ENCODE assay signal across 9 mouse cellular contexts in genomic region chr19:53507497-53507896, GRCm38 (mm10). TPM values are rescaled to one million over a fixed set of nuclear protein-coding genes. Genes with fewer than 3 reads are reported as not detected.
A peak's percentile ranks its signal among the peaks of the same experiment; 100 is the strongest.
DNase-seq lines count a peak whose midpoint lies in the region; ATAC-seq and TF ChIP-seq lines count a peak whose summit lies in the region.
"Had no signal": no experiment of that assay in that cellular context is flagged by ENCODE, and none has a peak within 500 bp of the region (broad histone marks: within the 10 kb centered on the region; RNA-seq: fewer than 3 reads in every experiment).

No protein-coding gene starts in this region.

- WGBS in liver, embryonic 12.5 days (ENCODE audit: insufficient replicate concordance), result 24% methylated on average over 8 of the region's 8 CpGs

- no peak overlapping the region for H3K4me2 ChIP-seq in liver, embryonic 12.5 days

- peak; percentile 29 to 48 for DNase-seq in layer of hippocampus, adult 2 months (ENCODE audit: low spot score in 2 of 2)
- no peak for DNase-seq in layer of hippocampus, postnatal 14 days (ENCODE audit: low spot score in 2 of 2)
- DNase-seq in CD4-positive, CD25-positive, alpha-beta regulatory T cell, adult 2 months (ENCODE audit: low read depth, low spot score), result peak; percentile 60
- no peak for DNase-seq in urinary bladder, adult 18-20 months (ENCODE audit: low spot score in 2 of 2)
- DNase-seq in urinary bladder, postnatal 36 days (ENCODE audit: low spot score in 2 of 2), result no peak
- DNase-seq in gastrocnemius, postnatal 4 days (ENCODE audit: low spot score in 2 of 2), result no peak
- DNase-seq: spleen, adult 18-20 months had no signal

- H3K9ac ChIP-seq in liver, embryonic 12.5 days, result no peak overlapping the region

- H3K36me3 ChIP-seq in liver, embryonic 12.5 days, result no peaks in the 10 kb centered on the region

- ATAC-seq in activated CD4-positive, CD25-positive, alpha-beta regulatory T cell, adult 4 months, result peak; percentile 65
- peak; percentile 54; the same call in 1 of the 2 replicates for ATAC-seq in liver, embryonic 12.5 days

- peak overlapping the region; percentile 70 for H3K27ac ChIP-seq in layer of hippocampus, adult 2 months
- peak overlapping the region; percentile 47; the same call in 1 of the 2 replicates for H3K27ac ChIP-seq in liver, embryonic 12.5 days

- TF ChIP-seq CTCF in layer of hippocampus, adult 2 months (conservative IDR thresholded peaks at IDR 0.05), result no peak

- peaks cover 24% of the 10 kb centered on the region for H3K4me1 ChIP-seq in liver, embryonic 12.5 days

- H3K4me3 ChIP-seq in layer of hippocampus, adult 2 months, result no peak overlapping the region
- no peak overlapping the region for H3K4me3 ChIP-seq in liver, embryonic 12.5 days

- H3K9me3 ChIP-seq in liver, embryonic 12.5 days (replicated peaks), result no peaks in the 10 kb centered on the region

- no peaks in the 10 kb centered on the region for H3K27me3 ChIP-seq in liver, embryonic 12.5 days (replicated peaks)

RNA-seq across cellular contexts. Expression of gene Dusp5, which starts 21.4 kb away (rescaled TPM):
- total RNA-seq in layer of hippocampus, adult 2 months (2021), result 10 to 100 TPM; 20.5 to 24.5 TPM
- total RNA-seq in layer of hippocampus, postnatal 14 days (2021), result 10 to 100 TPM; 16.9 to 19.8 TPM
- polyA plus RNA-seq in activated CD4-positive, CD25-positive, alpha-beta regulatory T cell, adult 4 months (2017; shearing (Covaris generic)), result 10 to 100 TPM; 10.2 to 11.4 TPM
- polyA plus RNA-seq in liver, embryonic 12.5 days (2016; fragmentation: Nextera tagmentation; extraction: Ambion mirVana), result 5.7 and 5.9 TPM in 2 replicates
- total RNA-seq in gastrocnemius, postnatal 4 days (2021), result 1 to 10 TPM; 1.2 to 1.4 TPM

Comparison
In these comparisons a context has a peak if more than half of its experiments do, and no peak if none do; other contexts are left out.
1. DNase-seq: peak in layer of hippocampus, adult 2 months (2 of 2) and CD4-positive, CD25-positive, alpha-beta regulatory T cell, adult 2 months (single experiment); none in layer of hippocampus, postnatal 14 days (0 of 2), urinary bladder, adult 18-20 months (0 of 2), urinary bladder, postnatal 36 days (0 of 2) and gastrocnemius, postnatal 4 days (0 of 2).
2. RNA of gene Dusp5, which starts 21.4 kb away (total RNA-seq): 20.5 to 24.5 TPM in layer of hippocampus, adult 2 months and 16.9 to 19.8 TPM in layer of hippocampus, postnatal 14 days; 1.2 to 1.4 TPM in gastrocnemius, postnatal 4 days; every median in the first group is over 4 times any median in the second.